Mouse (Mus musculus): ENCODE measurements around the gene Heatr6. TPM values are rescaled to one million over a fixed set of nuclear protein-coding genes. Genes with fewer than 3 reads are reported as not detected.

The Heatr6 gene
- polyA plus RNA-seq, 1 experiment, result not detected

DNA sequence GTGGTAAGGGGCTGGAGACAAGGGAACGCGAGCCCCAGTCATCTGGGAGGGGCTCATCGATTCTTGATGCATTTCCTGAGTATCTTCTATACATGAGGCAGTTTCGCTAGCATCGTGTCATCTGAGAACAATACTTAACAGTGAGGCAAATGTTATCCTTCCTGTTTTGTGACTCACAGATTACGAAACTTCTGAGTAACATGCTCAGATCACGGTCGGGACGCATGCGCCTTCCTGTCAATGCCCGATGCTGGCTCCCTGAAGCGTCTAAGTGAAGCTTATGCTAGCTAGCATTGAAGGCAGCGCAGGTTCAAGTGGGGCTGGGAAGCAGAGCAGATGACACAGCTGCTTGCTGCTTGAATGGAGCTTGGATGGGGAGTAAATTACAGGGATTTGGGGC lies 35.8 kb downstream of the Heatr6 start:
- H3K4me3 ChIP-seq (ENCODE audit: insufficient read depth, low read depth, low read length), result no peak overlapping the region

GRCm38 (mm10) chr11:83791133-83791532 lies 37.6 kb downstream of the Heatr6 start:
- 81% methylated on average over 4 of the region's 4 CpGs for WGBS
- TF ChIP-seq CTCF (IDR thresholded peaks at IDR 0.05; ENCODE audit: insufficient read depth, low read depth, low read length), result no peak
- no peak for TF ChIP-seq POLR2A (IDR thresholded peaks at IDR 0.05; ENCODE audit: insufficient read depth, low read depth, low read length)
- H3K4me3 ChIP-seq (ENCODE audit: insufficient read depth, low read depth, low read length), result no peak overlapping the region
- 0 out of 2 replicates have a peak, but pooled peaks cover under 1% of the 10 kb centered on the region for H3K4me1 ChIP-seq (ENCODE audit: control insufficient read depth, insufficient read depth, low read length)
- H3K27ac ChIP-seq (ENCODE audit: insufficient read depth, low read depth, low read length), result no peak overlapping the region

More for the DNA sequence above, 35.8 kb downstream of the Heatr6 start:
- no peaks in the 10 kb centered on the region for H3K4me1 ChIP-seq (ENCODE audit: control insufficient read depth, insufficient read depth, low read length)
- no peak overlapping the region for H3K27ac ChIP-seq (ENCODE audit: insufficient read depth, low read depth, low read length)
- 57% methylated on average over 13 of the region's 13 CpGs for WGBS
- TF ChIP-seq CTCF (IDR thresholded peaks at IDR 0.05; ENCODE audit: insufficient read depth, low read depth, low read length) (no peak), POLR2A (IDR thresholded peaks at IDR 0.05; ENCODE audit: insufficient read depth, low read depth, low read length) (no peak)

DNA sequence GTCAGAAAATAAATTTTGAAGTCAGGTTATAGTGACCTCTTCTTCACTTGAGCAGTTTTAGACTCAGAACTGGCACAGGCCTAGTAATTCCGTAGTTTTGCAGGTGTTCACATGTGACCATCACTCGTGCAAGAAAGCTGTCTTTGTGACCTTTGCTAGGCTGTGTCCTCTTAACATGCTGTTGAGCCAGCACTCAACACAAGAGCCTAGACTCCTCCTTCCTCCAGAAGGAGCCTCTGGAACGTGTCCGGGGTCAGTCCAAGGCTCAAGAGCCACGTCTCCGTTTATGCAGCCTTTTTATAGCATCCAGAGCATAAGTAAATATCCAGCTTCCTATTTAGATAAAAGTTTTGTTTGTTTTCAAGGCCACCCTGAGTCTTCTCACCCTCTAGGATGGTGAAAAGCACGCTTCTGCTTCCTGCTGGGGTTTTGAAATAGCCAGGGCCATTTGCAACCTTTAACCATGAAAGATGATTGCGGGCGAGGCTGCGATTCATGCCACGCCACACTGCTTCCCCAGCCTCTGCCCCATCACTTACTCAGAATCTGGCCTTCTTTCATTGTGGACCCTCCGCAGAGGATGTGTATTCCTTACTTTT lies 38.9 kb downstream of the Heatr6 start:
- 86% methylated on average over 12 of the region's 12 CpGs for WGBS
- Histone ChIP-seq H3K4me3 (ENCODE audit: insufficient read depth, low read depth, low read length) (no peak overlapping the region), H3K27ac (ENCODE audit: insufficient read depth, low read depth, low read length) (no peak overlapping the region), H3K4me1 (ENCODE audit: control insufficient read depth, insufficient read depth, low read length) (0 out of 2 replicates have a peak, but pooled peaks cover 2% of the 10 kb centered on the region)
- TF ChIP-seq CTCF (IDR thresholded peaks at IDR 0.05; ENCODE audit: insufficient read depth, low read depth, low read length) (no peak), POLR2A (IDR thresholded peaks at IDR 0.05; ENCODE audit: insufficient read depth, low read depth, low read length) (no peak)

DNA sequence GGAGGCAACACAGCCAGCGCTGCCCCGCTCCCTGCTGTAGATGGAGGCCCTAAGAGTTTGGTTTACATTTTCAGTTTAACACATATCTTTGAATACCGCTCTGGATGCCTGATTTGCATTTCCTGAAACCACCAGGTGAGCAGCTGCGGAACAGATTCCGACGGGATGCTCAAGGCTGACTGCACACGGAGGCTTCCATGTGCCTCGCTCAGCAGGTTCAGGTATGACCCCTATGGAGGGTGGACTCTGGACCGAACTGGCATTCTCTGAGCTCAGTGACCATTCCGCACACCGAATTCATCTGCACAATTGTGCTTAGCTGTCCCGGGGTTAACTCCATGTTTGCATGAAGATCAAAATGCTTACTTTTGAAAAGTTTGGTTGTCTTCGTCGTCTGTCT lies 39.8 kb downstream of the Heatr6 start:
- 88% methylated on average over 14 of the region's 14 CpGs for WGBS
- no peak overlapping the region for H3K27ac ChIP-seq (ENCODE audit: insufficient read depth, low read depth, low read length)
- no peak overlapping the region for H3K4me3 ChIP-seq (ENCODE audit: insufficient read depth, low read depth, low read length)
- TF ChIP-seq POLR2A (IDR thresholded peaks at IDR 0.05; ENCODE audit: insufficient read depth, low read depth, low read length) (no peak), CTCF (IDR thresholded peaks at IDR 0.05; ENCODE audit: insufficient read depth, low read depth, low read length) (no peak)
- 0 out of 2 replicates have a peak, but pooled peaks cover 2% of the 10 kb centered on the region for H3K4me1 ChIP-seq (ENCODE audit: control insufficient read depth, insufficient read depth, low read length)

DNA sequence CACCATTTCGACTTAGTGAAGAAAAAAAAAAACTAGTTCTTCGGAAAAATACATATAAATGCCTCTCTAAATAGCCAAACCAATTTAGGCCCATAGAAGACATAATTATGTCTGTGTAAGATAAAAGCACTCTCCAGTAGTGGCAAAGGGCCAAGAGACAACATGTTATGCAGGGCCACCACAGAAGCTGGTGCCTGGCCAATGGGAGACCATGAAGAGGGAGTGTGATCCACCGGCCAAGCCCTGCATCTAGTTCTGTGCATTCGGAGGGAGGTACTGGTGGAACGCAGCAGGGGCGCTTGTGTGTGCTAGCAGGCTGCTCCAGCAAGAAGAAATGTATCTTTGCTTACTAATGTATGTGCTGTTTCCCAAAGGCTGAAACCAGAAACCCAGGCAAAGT lies 42.6 kb downstream of the Heatr6 start:
- WGBS, result 33% methylated on average over 6 of the region's 6 CpGs
- Histone ChIP-seq H3K27ac (ENCODE audit: insufficient read depth, low read depth, low read length) (no peak overlapping the region), H3K4me3 (ENCODE audit: insufficient read depth, low read depth, low read length) (no peak overlapping the region), H3K4me1 (ENCODE audit: control insufficient read depth, insufficient read depth, low read length) (0 out of 2 replicates have a peak, but pooled peaks cover 2% of the 10 kb centered on the region)
- no peak for TF ChIP-seq CTCF (IDR thresholded peaks at IDR 0.05; ENCODE audit: insufficient read depth, low read depth, low read length)

DNA sequence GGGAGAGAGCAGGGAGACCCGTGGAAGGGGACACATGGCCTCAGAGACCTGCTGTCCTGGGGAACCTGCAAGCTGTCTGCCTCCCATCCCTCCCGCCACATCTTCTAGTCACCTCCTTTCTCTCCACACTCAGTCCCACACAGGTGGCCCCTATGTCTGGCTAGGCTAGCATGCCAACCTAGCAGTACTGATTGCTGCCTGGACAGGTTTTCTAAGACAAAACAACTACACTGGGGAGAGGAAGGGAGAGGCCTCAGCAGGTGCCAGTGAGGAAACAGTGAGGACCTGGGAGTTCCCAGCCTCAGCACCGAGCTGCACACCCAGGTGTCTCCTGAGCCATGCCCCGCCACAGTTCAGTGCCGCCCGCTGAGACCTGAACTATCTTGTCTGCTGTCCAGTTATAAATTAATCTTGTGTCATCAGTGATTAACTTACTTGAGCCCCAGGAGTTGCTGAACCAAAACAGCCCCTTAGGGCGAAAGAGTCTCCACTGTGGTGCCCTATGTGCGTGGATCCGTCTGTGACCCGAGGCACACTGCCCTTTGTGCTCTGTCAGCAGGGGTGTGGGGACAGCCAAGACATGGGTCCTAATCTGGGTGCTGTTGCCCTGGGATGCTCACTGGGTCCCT lies 43.6 kb downstream of the Heatr6 start:
- TF ChIP-seq CTCF (IDR thresholded peaks at IDR 0.05; ENCODE audit: insufficient read depth, low read depth, low read length) (no peak), POLR2A (IDR thresholded peaks at IDR 0.05; ENCODE audit: insufficient read depth, low read depth, low read length) (no peak)
- Histone ChIP-seq H3K4me1 (ENCODE audit: control insufficient read depth, insufficient read depth, low read length) (0 out of 2 replicates have a peak, but pooled peaks cover 2% of the 10 kb centered on the region), H3K27ac (ENCODE audit: insufficient read depth, low read depth, low read length) (no peak overlapping the region), H3K4me3 (ENCODE audit: insufficient read depth, low read depth, low read length) (no peak overlapping the region)
- WGBS, result 93% methylated on average over 10 of the region's 10 CpGs

- H3K27ac ChIP-seq (ENCODE audit: insufficient read depth, low read depth, low read length), result no peak overlapping the region
- H3K4me3 ChIP-seq (ENCODE audit: insufficient read depth, low read depth, low read length), result no peak overlapping the region
- WGBS, result 68% methylated on average over 12 of the region's 12 CpGs
- 0 out of 2 replicates have a peak, but pooled peaks cover 2% of the 10 kb centered on the region for H3K4me1 ChIP-seq (ENCODE audit: control insufficient read depth, insufficient read depth, low read length)
- no peak for TF ChIP-seq CTCF (IDR thresholded peaks at IDR 0.05; ENCODE audit: insufficient read depth, low read depth, low read length)
- no peak for TF ChIP-seq POLR2A (IDR thresholded peaks at IDR 0.05; ENCODE audit: insufficient read depth, low read depth, low read length)
Measured at GRCm38 (mm10) chr11:83799871-83800430, 46.5 kb downstream of the Heatr6 start.

DNA sequence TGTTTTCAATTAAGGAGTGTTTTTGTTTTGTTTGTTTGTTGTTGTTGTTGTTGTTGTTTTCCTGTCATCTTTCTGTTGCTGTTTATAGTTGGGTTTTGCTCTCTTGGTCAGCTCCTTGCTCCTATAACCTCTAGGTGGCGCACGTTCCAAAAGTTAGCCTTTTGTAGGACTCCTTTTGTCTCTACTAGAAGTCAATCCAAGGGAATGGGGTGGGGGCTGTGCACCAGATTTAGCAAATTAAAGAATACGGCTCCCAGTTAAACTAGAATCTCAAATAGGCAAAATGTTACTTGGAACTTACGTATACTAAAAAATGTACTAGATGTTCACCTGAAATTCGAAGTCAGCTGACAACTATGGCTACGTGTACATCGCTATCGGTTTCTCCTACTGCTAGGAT lies 48.7 kb downstream of the Heatr6 start:
- Histone ChIP-seq H3K4me3 (ENCODE audit: insufficient read depth, low read depth, low read length) (no peak overlapping the region), H3K4me1 (ENCODE audit: control insufficient read depth, insufficient read depth, low read length) (no peaks in the 10 kb centered on the region), H3K27ac (ENCODE audit: insufficient read depth, low read depth, low read length) (no peak overlapping the region)
- no peak for TF ChIP-seq CTCF (IDR thresholded peaks at IDR 0.05; ENCODE audit: insufficient read depth, low read depth, low read length)
- no peak for TF ChIP-seq POLR2A (IDR thresholded peaks at IDR 0.05; ENCODE audit: insufficient read depth, low read depth, low read length)
- 69% methylated on average over 8 of the region's 8 CpGs for WGBS

GRCm38 (mm10) chr11:83802581-83802980 lies 49.1 kb downstream of the Heatr6 start:
- no peak overlapping the region for H3K4me3 ChIP-seq (ENCODE audit: insufficient read depth, low read depth, low read length)
- TF ChIP-seq POLR2A (IDR thresholded peaks at IDR 0.05; ENCODE audit: insufficient read depth, low read depth, low read length) (no peak), CTCF (IDR thresholded peaks at IDR 0.05; ENCODE audit: insufficient read depth, low read depth, low read length) (no peak)
- H3K27ac ChIP-seq (ENCODE audit: insufficient read depth, low read depth, low read length), result no peak overlapping the region
- no peaks in the 10 kb centered on the region for H3K4me1 ChIP-seq (ENCODE audit: control insufficient read depth, insufficient read depth, low read length)
- 94% methylated on average over 4 of the region's 4 CpGs for WGBS

Measured in olfactory bulb, adult 2 months (tissue).